Comparison of ENCODE assay signal across 12 mouse cellular contexts in genomic region chr12:15758866-15759265, GRCm38 (mm10). TPM values are rescaled to one million over a fixed set of nuclear protein-coding genes. Genes with fewer than 3 reads are reported as not detected.
DNase-seq lines count a peak whose midpoint lies in the region; ATAC-seq lines count a peak whose summit lies in the region.
"Had no signal": no experiment of that assay in that cellular context is flagged by ENCODE, and none has a peak within 500 bp of the region (broad histone marks: within the 10 kb centered on the region; RNA-seq: fewer than 3 reads in every experiment).

No protein-coding gene starts in this region.

- no peak for DNase-seq in hindbrain, embryonic 11.5 days (ENCODE audit: low spot score)
- DNase-seq in cerebellum, postnatal 36 days: peak; percentile 7 to 10
- peak; percentile 44 to 74 for DNase-seq in layer of hippocampus, postnatal 14 days (ENCODE audit: low spot score in 2 of 2)
- DNase-seq in right cerebral cortex, postnatal 14 days: peak; percentile 43
- no peak for DNase-seq in testis, postnatal 14 days (ENCODE audit: low spot score)
- DNase-seq in c-Kit-positive CD71-positive TER-119-positive erythroid progenitor cells, embryonic 14.5 days (ENCODE audit: low spot score): no peak
- no peak for DNase-seq in adrenal gland, adult 8-10 months
- DNase-seq: kidney, adult 2 months; liver, embryonic 13.5 days had no signal

- H3K4me1 ChIP-seq in hindbrain, embryonic 15.5 days (replicated peaks): no peaks in the 10 kb centered on the region
- H3K4me1 ChIP-seq in hindbrain, embryonic 11.5 days (replicated peaks; ENCODE audit: control insufficient read depth, insufficient read depth, low read length): no peaks in the 10 kb centered on the region
- H3K4me1 ChIP-seq: heart, embryonic 13.5 days; liver, embryonic 13.5 days; midbrain, embryonic 12.5 days had no signal

- no peak overlapping the region for H3K4me2 ChIP-seq in hindbrain, embryonic 15.5 days
- H3K4me2 ChIP-seq in hindbrain, embryonic 11.5 days (replicated peaks; ENCODE audit: low read depth, low read length): no peak overlapping the region
- H3K4me2 ChIP-seq: heart, embryonic 13.5 days; liver, embryonic 13.5 days; midbrain, embryonic 12.5 days had no signal

- 17% methylated on average over 2 of the region's 2 CpGs for WGBS in hindbrain, embryonic 15.5 days
- WGBS in hindbrain, embryonic 11.5 days: 29% methylated on average over 2 of the region's 2 CpGs

- H3K9me3 ChIP-seq in hindbrain, embryonic 15.5 days: no peaks in the 10 kb centered on the region
- no peaks in the 10 kb centered on the region for H3K9me3 ChIP-seq in hindbrain, embryonic 11.5 days (ENCODE audit: control insufficient read depth, low read length)
- H3K9me3 ChIP-seq: heart, embryonic 13.5 days; liver, embryonic 13.5 days; midbrain, embryonic 12.5 days had no signal

- peak; percentile 66 for ATAC-seq in hindbrain, embryonic 15.5 days (ENCODE audit: low FRiP score, low read depth)
- ATAC-seq in hindbrain, embryonic 11.5 days (ENCODE audit: low FRiP score): no peak

- no peak overlapping the region for H3K9ac ChIP-seq in hindbrain, embryonic 15.5 days
- no peak overlapping the region for H3K9ac ChIP-seq in hindbrain, embryonic 11.5 days (ENCODE audit: low read depth, low read length)
- H3K9ac ChIP-seq: heart, embryonic 13.5 days; liver, embryonic 13.5 days; midbrain, embryonic 12.5 days had no signal

- H3K4me3 ChIP-seq in hindbrain, embryonic 15.5 days: no peak overlapping the region
- no peak overlapping the region for H3K4me3 ChIP-seq in hindbrain, embryonic 11.5 days (ENCODE audit: low read depth, low read length)
- H3K4me3 ChIP-seq: heart, embryonic 13.5 days; liver, embryonic 13.5 days; midbrain, embryonic 12.5 days had no signal

- no peaks in the 10 kb centered on the region for H3K27me3 ChIP-seq in hindbrain, embryonic 15.5 days
- H3K27me3 ChIP-seq in hindbrain, embryonic 11.5 days (ENCODE audit: control insufficient read depth, insufficient read depth, low read length): no peaks in the 10 kb centered on the region
- H3K27me3 ChIP-seq: heart, embryonic 13.5 days; liver, embryonic 13.5 days; midbrain, embryonic 12.5 days had no signal

- H3K27ac ChIP-seq in hindbrain, embryonic 15.5 days (replicated peaks): no peak overlapping the region
- H3K27ac ChIP-seq in hindbrain, embryonic 11.5 days (ENCODE audit: low read depth, low read length): no peak overlapping the region
- H3K27ac ChIP-seq: heart, embryonic 13.5 days; liver, embryonic 13.5 days; midbrain, embryonic 12.5 days had no signal

- no peaks in the 10 kb centered on the region for H3K36me3 ChIP-seq in hindbrain, embryonic 15.5 days
- H3K36me3 ChIP-seq in hindbrain, embryonic 11.5 days (ENCODE audit: control insufficient read depth, insufficient read depth, low read length): no peaks in the 10 kb centered on the region
- H3K36me3 ChIP-seq: heart, embryonic 13.5 days; liver, embryonic 13.5 days; midbrain, embryonic 12.5 days had no signal

RNA-seq across cellular contexts. Expression of gene Trib2, which starts 57.9 kb away (rescaled TPM):
- 126 and 136 TPM in 2 replicates for polyA plus RNA-seq in hindbrain, embryonic 15.5 days (2015; fragmentation: Nextera tagmentation; extraction: Ambion mirVana)
- polyA plus RNA-seq in hindbrain, embryonic 11.5 days (2014; fragmentation: Nextera tagmentation; extraction: Ambion mirVana): 63.3 and 71.3 TPM in 2 replicates
- 10 to 100 TPM; 51.9 to 54.6 TPM for total RNA-seq in layer of hippocampus, postnatal 14 days (2021)
- 10 to 100 TPM; 12.4 to 21.2 (median 16.4) TPM for total RNA-seq in adrenal gland, adult 8-10 months (2022)

Comparison
In these comparisons a context has a peak if more than half of its experiments do, and no peak if none do; other contexts are left out.
1. DNase-seq: peak in cerebellum, postnatal 36 days (2 of 2), layer of hippocampus, postnatal 14 days (2 of 2) and right cerebral cortex, postnatal 14 days (single experiment); none in hindbrain, embryonic 11.5 days (single experiment), testis, postnatal 14 days (single experiment), c-Kit-positive CD71-positive TER-119-positive erythroid progenitor cells, embryonic 14.5 days (single experiment) and adrenal gland, adult 8-10 months (single experiment).